Mouse (Mus musculus) CD4-positive helper T cell, adult 2 months (primary cell): ENCODE results near the gene Arid4b.

Experiments used
- DNase-seq: peaks from one replicate; pipeline ENCODE4 v3.0.0-alpha.2; 2012; ENCODE audit warnings: low read depth, missing footprints, low spot score

Gene Arid4b

GRCm38 (mm10) chr13:14062209-14063012, 621 bp upstream of the Arid4b start:
- DNase-seq: peak; percentile 18

DNA sequence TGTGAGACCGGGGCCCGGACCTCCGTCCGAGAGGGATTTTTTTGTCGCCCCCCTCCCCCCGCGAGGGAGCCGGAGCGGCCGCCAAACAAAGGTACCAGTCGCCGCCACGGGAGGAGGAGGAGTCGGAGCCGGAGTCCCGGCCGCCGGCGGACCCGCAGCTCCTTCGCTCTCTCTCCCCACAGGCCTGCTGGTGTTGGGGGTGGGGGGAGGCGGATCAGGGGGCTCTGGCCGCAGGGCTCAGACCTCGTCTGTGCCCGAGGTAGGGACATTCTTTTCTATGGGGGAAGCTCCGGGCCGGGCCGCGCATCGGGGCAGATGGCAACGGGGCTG, 875 bp downstream of the Arid4b start:
- DNase-seq: no peak

DNA sequence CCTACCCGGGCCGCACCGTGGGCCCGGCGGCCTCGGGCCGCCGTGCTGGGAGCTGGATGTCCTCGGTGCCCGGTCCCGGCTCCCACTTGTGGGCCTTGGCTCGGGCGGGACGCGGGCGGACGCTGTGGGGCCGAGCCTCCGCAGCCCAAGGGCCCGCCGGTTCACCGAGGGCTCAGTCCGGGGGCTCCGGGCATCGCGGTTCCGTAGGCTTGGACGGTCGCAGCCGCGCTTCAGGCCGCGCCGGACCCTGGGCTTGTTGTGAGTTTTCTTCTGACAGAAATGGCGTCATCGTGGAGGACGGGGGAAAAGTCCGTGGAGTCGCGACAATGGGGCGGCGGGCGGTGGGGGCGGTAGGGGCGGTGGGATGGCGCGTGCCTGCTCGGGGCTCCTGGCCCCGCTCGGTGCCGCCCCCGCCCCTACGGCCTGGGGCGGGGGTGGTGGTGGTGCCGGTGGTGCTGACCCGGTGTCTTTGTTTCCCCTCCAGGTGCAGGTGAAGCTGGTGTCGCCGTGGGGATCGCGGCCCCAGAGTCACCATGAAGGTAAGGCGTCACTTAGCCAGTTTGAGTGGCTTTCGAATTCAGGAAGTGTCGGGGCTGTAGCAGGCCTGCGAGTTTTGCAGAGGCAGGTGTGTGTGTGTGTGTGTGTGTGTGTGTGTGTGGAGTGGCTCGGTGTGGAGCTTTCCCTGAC, 1.5 kb downstream of the Arid4b start:
- DNase-seq: peak; percentile 81

- DNase-seq: no peak
Observed at GRCm38 (mm10) chr13:14065028-14065380, 2.0 kb downstream of the Arid4b start.

GRCm38 (mm10) chr13:14065701-14066100, 2.7 kb downstream of the Arid4b start:
- DNase-seq: no peak

GRCm38 (mm10) chr13:14068035-14068434, 5.0 kb downstream of the Arid4b start:
- no peak for DNase-seq

- DNase-seq: no peak
Observed at GRCm38 (mm10) chr13:14069291-14069690, 6.3 kb downstream of the Arid4b start.

DNA sequence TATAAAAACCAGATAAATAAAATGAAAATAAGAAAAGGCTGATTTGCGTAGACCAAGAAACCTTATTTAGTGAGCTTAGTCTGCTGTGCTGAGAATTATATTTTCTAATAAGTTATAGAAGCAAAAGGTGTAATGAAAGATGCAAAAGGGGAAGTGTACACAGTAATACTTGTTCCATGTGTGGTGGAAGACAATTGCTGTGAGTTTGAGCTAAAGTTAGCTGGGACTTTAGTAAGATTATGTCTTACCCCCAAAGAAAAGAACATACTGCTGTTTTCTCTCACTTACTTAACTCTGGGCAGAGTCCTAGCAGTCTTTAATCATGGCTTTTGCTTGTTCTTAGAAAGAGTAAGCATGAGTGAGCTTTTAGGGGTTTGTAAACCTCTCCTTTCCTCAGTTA, 11.3 kb downstream of the Arid4b start:
- no peak for DNase-seq

DNA sequence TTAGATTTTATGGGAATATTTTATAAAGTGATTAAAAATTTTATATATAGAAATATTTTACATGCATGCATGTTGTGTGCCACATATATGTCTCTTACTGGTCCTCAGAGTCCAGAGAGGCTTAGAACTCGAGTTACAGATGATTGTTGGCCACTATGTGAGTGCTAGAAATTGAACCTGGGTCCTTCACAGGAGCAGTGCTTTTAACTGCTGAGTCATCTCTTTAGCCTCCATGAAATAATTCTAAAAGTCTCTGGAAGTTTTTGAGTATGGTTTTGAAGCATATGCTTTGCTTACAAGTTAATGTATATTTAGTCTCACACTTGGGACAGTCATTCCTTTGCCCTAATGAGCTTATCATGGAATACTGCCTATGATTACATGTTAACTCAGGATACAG, 12.3 kb downstream of the Arid4b start:
- DNase-seq: no peak

GRCm38 (mm10) chr13:14088669-14089068, 25.6 kb downstream of the Arid4b start:
- DNase-seq: no peak

DNA sequence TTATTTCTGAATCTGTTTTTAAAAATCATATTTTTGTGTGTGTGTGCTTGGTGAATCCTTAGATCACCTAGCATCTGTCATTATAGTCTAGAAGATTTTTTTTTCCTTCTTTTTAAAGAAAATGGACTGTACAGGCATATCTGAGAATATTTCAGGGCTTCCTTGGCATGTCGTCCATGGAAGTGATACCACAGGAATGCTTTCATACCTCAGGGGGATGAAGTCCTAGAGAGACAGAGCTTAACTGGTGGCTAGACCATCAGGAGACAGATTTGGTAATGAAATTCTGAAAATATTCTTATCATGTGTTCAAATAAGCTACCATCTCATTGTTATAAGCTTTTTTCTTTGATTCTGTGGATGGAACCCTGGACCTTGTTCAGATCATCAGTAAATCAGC, 40.0 kb downstream of the Arid4b start:
- DNase-seq: no peak

- no peak for DNase-seq
Observed at GRCm38 (mm10) chr13:14110154-14110873, 47.3 kb downstream of the Arid4b start.

DNA sequence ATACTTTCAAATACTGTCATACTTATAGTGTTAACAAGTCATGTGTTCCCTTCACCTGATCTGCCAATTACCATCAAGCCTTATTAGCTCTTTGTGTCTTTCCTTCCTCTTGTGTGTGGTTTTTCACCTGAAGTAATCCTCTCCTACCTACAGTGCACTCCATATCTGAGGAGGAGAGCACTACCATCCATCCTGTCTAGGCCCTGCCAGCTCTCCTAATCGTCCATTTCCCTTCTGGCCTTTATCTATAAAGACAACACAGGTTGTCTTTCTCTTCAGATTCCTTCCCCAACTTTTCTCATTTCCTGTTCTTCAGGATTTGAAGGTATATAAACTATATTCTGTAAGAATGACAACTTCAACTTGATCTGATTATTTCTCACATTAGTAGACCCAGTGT, 48.1 kb downstream of the Arid4b start:
- no peak for DNase-seq

DNA sequence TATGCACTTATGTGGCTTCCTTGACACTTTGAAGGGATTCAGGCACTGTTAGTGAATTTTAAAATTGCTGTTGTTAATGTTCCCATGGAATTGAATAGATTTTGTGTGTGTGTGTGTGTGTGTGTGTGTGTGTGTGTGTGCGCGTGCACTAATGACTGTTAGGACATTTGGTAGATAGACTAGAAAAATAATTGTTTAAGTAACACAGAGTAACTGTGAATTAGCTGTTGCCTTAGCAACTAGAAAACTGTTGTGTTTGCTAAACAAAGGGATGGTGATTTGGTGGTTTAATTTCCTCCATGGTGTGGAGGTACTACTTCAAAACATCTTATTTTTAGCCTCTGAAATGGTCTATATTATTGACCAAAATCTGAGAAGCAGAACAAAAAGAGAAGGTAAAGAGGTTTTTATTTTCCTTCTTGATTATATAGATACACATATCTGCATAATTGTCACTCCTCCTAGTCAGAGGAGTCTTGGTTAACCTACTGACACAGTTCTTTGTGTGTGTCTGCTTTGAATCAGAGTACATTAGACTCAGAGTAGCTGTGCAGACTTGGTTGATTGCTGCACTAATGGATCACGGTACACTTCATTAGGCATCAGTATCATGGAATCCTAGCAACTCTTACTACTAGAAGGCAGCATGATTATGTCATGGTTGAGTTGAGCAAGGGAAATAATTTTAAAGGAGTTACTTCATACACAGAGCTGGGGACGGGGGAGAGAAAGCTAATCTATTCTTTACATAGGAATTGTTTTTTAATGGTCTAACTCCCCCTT, 50.9 kb downstream of the Arid4b start:
- no peak for DNase-seq

DNA sequence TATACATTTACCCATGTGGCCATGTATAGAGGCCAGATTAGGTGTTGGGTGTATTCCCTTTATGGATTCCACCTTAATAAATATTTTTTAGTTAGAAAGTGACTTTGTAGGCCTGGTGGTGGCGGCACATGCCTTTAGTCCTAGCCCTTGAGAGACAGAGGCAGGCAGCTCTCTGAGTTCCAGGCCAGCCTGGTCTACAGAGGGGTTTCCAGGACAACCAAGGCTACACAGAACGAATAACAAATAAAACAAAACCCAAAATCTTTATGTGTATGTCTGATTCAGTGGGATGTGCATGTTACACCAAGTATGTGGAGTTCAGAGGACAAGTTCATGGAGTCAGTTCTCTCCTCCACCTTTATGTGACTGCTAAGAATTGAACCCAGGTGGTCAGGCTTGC, 52.8 kb downstream of the Arid4b start:
- DNase-seq: no peak

GRCm38 (mm10) chr13:14131651-14132050, 68.6 kb downstream of the Arid4b start:
- DNase-seq: no peak

DNA sequence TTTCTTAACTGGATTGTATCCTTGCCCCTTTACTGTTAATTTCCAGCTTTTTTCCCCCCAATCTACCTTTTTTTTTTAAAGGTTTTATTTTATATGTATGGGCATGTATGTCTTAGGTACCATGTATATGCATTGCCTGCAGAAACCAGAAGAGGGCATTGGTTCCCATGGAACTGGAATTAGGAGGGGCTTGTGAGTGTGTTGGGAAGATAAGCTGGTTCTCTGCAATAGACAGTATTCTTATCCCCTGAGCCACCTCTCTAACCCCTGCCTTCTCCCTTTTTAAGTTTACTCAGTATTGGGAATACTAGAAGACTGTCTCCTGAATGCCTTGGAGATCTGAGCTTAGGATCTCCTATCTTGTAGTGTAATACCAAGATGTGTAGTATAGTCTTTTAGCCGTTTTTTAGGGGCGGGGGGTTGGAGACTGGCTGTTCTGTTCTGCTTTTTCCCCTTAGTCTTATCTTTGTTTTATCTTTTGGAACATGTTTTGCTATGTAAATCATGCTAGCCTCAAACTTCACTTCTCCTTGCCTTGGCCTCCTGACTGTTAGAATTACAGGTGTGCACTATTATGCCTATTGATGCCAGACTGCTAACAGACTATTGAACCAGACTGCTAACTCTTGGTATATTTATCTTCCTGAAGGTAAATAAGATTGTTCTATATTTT, 79.4 kb downstream of the Arid4b start:
- DNase-seq: no peak

DNA sequence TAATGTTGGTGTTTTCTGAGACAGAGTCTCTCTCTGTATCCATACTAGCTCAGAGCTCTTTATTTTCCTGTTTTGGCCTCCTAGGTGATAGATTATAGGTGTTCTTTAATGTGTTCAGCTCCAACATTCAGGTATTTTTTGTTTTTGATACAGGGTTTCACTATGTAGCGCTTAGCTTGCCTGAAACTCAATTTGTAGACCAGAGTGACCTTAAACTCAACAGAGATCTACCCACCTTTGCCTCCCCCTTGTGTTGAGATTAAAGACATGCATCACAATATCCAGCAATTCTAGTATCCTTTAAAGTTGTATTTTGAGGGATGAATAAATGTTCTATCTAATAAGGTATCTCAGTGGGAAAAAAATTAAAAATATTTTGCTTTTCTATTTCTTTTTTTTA, 115.0 kb downstream of the Arid4b start:
- no peak for DNase-seq

DNA sequence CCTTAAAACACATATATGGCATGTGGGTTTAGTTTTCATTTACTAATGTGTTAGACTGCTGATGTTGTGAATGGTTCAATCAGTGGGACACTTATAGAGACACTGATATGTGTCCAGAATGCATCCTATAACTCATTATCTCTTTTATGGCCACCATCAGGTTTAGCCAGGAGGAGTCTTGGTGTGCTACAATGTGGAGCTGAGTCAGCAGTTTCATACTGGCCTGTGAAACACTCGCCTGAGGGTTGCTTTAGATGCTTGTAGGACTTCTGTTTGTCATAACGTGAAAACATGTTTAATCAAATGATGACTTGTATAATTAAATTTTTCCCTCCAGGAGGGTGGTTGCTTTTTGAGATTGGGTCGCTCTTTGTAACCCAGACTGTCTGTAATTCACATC, 116.6 kb downstream of the Arid4b start:
- DNase-seq: no peak

DNA sequence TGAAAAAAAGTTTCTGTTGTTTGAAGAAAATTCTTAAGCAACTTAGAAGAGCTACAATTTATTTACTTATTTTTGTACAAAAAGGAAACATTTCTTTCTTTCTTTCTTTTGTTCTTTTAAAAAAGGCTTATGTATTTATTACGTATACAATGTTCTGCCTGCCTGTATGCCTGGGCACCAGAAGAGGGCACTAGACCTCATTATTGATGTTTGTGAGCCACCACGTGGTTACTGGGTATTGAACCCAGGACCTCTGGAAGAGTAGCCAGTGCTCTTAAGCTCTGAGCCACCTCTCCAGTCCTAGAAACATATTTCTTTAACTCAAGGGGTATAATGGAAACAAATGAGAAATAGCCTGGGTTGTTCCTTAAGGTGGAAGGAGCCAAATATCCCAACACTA, 182.9 kb downstream of the Arid4b start:
- DNase-seq: no peak
